Mouse (Mus musculus) megakaryocyte progenitor cell, adult 5-6 weeks (primary cell): ENCODE data around the gene Pnmal2. TPM values are rescaled to one million over a fixed set of nuclear protein-coding genes. Genes with fewer than 3 reads are reported as not detected.

Experiments
- ATAC-seq: replicated peaks from 2 replicates; pipeline ENCODE4 v1.8.0; 2016; ENCODE audit warnings: mild to moderate bottlenecking, moderate TSS enrichment, inconsistent platforms; ENCODE audit not compliant: poor library complexity
- total RNA-seq, 2 experiments: library from RNA; stranded (forward) in 1 of 2; stranded (reverse) in 1 of 2; fragments of 157-497, 149-512 nt in 1 of 2; fragments of 200-1000 nt in 1 of 2; gene quantifications; 2 replicates each; pipeline versions ENCODE4 v1.2.3 to v1.2.4; 2015 to 2017

Gene Pnmal2
- total RNA-seq, 2 experiments from 2014 or later, result not detected

DNA sequence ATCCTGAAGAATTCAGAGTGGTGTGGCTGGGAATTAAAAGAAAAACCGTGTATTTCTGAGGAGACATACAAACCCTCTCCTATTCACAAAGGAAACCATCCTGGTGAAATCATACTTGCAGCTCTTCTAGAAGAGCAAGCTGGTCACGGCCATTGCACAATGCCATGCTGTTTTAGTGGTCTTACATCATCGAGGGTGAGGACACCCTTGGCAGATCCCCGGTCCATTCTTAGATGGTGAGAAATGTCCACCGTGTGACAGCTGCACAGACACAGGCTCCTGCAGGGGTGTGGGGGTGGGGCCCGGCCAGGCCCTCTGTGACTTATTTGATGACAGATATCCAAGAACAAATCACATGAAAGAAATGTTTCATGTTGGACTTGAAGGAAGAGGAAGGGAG, 29.5 kb downstream of the Pnmal2 start:
- ATAC-seq, result peak; percentile 97

- ATAC-seq, result no peak
These were observed 31.8 kb downstream of the Pnmal2 start for GRCm38 (mm10) chr7:16976298-16976697.

DNA sequence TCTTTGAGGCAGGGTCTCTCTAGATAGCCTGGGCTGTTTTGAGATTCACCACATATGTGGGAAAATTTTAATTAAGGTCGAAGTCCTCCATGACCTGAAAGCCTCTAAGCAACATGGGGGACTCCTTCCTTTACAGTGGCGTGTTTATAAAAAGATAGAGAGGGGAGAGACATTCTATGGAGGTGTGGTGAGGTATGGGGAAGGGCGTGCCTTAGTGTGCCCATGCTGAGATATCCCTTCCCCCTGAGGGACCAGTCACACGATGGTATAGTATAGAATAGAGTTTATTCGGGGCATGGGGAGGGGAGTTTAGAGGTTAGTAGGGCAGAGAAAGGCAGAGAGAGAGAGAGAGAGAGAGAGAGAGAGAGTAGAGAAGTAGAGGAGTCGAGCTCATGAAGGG, 33.7 kb downstream of the Pnmal2 start:
- no peak for ATAC-seq

DNA sequence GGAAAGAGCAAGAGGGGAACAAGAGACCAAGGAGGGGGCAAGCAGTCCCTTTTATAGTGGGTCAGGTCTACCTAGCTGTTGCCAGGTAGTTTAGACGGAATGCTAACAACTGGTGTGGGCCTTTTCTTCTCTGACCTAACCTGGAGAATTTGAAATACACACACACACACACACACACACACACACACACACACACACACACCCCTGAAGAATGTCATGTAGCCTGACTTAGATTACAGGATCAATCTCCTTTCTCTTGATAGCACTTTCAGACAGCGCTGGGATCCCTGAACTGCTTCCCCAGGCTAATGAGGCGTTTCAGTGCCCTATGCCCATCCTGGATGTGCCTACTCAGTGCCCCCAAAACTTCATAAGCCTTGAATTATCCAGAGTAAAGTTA, 34.1 kb downstream of the Pnmal2 start:
- ATAC-seq, result no peak

- peak; percentile 63 for ATAC-seq
These were observed 35.9 kb downstream of the Pnmal2 start for GRCm38 (mm10) chr7:16980348-16980747.

DNA sequence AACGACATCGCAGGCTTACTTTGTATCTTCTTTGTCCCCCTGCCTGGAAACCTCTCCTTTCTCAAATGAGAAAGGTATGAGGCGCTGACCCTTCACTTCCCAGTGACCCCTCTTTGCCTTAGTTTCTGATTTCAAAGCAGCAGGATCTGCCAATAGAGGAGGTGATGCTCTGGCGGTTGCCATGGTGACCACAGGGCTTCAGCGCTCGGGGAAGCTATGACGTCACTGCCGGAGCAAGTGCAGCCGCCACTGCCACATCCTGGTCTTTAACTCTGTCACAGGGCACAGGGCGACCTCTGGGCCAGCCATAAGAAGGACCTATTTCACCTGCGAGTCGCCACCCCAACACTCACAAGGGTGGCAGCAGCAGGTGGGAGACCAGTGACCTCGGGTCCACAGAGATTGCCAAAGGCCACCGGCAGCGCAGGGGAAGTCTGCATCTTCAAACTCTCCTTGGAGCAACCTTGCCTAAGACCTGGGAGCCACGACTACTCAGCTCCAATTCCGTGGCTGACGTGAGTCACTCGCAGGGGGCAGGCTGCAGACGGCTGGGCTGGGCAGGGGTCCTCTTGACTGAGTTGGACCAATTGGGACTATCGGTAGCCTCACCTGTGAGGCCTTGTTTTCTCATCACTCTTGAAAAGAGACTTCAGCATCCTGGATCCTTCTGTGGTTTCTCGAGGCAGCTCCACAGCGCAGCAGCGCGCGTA, 38.5 kb downstream of the Pnmal2 start, which contains the start of gene Gm42372:
Gm42372 (plus strand) TSS at position 228 of the 710 bp plus-strand sequence.
- peak; percentile 64 for ATAC-seq

GRCm38 (mm10) chr7:16987541-16988149, 43.2 kb downstream of the Pnmal2 start:
- no peak for ATAC-seq

DNA sequence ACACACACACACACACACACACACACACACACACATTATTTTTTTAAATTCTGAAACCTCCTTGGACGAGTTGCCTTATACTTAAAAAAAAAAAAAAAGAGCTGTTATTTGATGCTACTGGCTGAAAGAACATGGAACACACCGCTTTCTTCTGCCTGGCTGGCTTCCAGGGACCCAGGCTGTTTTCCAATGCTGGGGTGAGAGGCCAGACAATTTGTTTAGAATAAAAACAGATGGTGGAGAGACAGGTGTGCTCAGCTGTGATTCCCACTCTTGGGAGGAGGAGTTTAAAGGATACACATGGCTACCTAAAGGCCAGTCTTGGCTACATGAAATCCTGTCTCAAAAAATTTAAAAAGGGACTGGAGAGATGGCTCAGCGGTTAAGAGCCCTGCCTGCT, 43.9 kb downstream of the Pnmal2 start:
- no peak for ATAC-seq

DNA sequence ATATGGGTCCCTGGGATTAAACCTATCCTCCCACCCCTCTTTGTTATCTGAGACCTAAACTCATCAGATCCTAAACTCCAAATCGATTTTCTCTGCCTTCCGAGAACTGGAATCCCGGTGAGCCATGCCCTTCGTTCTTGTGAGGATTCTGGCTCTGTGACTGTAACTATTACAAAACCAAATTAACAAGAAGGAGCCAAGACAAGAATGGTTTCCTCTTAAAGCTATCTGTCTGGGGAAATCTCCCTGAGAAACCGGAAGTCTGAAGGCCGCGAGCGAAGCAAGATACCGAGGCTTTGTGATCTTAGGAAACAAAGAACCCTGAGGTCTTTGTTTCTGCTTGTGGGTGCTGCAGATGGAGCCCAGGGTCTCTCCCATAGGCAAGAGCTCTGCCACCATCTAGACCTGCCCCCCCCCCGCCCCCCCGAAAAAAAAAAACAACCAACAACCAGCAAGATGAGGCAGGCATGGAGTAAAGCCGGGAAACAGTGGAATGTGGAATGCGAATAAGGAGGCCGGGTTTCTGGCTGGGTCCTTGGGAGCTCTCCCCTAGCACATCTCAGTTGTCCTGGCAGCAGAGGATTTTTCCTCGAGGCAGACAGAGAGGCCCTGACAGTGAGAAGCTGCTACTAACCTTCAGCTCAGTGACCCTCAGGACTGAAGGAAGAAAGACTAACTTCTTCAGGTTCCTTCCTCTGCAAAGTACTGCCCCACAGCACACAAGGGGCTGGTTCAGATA, 45.7 kb downstream of the Pnmal2 start:
- peak; percentile 47 for ATAC-seq

DNA sequence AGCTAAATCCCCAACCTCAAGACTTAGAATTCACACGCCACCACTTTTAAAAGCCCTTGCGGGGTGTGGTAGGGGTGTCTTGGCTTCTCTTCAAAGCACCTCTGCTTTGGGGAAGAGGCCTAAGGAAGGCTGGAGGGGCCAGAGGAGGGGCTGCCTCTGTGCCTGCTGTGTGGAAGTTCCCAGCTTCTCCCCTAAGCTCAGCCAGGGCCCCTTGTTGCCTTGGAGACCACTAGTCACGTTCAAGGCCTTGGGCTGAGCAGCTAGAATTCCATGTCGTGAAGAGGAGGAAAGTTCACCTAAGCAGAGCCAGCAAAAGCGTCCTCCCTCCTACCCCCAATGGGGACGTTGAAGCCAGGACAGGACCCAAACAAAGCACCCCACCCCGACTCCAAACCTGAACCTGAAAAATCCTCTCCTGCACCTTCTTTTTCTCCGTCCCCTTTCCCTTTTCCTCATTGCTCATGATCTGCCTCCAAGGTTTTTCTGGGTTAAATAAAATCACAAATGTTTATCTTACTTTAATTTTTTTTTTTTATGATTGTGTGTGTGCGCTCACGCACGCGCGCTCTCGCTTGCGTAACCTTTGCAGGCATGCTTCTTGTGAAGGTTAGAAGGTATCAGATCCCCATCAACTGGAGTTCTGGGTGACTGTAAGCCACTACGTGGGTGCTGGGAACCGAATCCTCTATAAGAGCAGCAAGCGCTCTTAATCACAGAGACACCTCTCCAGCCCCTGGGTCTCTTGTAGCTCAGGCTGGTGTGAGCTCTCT, 47.4 kb downstream of the Pnmal2 start:
- ATAC-seq, result peak; percentile 23; the same call in 1 of the 2 replicates

- no peak for ATAC-seq
These were observed 47.9 kb downstream of the Pnmal2 start, which contains the start of gene Ccdc8 for GRCm38 (mm10) chr7:16992451-16992807. Gene Ccdc8, plus strand, starts transcription at chr7:16992708.

- ATAC-seq, result peak; percentile 84
These were observed 49.3 kb downstream of the Pnmal2 start for GRCm38 (mm10) chr7:16993651-16994399.

DNA sequence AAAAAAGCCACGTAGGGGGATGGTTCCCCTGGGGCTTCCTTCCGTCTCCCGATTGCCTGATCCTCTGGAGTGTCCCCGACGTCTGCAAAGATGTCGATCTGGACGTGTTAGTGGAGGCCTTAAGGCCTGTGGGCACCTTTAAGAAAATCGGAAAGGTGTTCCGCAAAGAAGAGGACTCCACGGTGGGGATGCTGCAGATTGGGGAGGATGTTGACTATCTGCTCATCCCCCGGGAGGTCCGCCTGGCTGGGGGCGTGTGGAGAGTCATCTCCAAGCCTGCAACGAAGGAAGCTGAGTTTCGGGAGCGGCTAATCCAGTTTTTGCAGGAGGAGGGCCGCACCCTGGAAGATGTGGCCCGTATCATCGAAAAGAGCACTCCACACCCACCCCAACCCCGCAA, 49.9 kb downstream of the Pnmal2 start:
- ATAC-seq, result no peak

- ATAC-seq, result no peak
These were observed 50.9 kb downstream of the Pnmal2 start for GRCm38 (mm10) chr7:16995345-16995744.

Other genes starting within 250 kb of the Pnmal2 start
- gene Ceacam9, start 222.8 kb upstream of the Pnmal2 start, total RNA-seq (2015), result not detected in 2 replicates
- not detected in 2 replicates for gene Ceacam9, start 222.8 kb upstream of the Pnmal2 start, total RNA-seq (2017)
- gene Ap2s1, start 206.3 kb upstream of the Pnmal2 start, total RNA-seq (2015), result 162 and 164 TPM in 2 replicates
- 73.9 and 88.7 TPM in 2 replicates for gene Ap2s1, start 206.3 kb upstream of the Pnmal2 start, total RNA-seq (2017)
- gene Slc1a5, start 163.3 kb upstream of the Pnmal2 start, total RNA-seq (2015), result 73.2 and 79.5 TPM in 2 replicates
- gene Slc1a5, start 163.3 kb upstream of the Pnmal2 start, total RNA-seq (2017), result 39.1 and 48.3 TPM in 2 replicates
- 28.2 and 39.0 TPM in 2 replicates for gene Strn4, start 128.8 kb upstream of the Pnmal2 start, total RNA-seq (2015)
- 40.0 and 43.5 TPM in 2 replicates for gene Strn4, start 128.8 kb upstream of the Pnmal2 start, total RNA-seq (2017)
- gene Fkrp, start 128.0 kb upstream of the Pnmal2 start, total RNA-seq (2015), result 11.5 and 13.1 TPM in 2 replicates
- gene Fkrp, start 128.0 kb upstream of the Pnmal2 start, total RNA-seq (2017), result 9.8 and 14.3 TPM in 2 replicates
- gene Prkd2, start 101.8 kb upstream of the Pnmal2 start, total RNA-seq (2015), result 6.2 and 8.8 TPM in 2 replicates
- gene Prkd2, start 101.8 kb upstream of the Pnmal2 start, total RNA-seq (2017), result 6.0 and 8.8 TPM in 2 replicates
- gene Dact3, start 69.4 kb upstream of the Pnmal2 start, total RNA-seq (2015), result not detected in 2 replicates
- gene Dact3, start 69.4 kb upstream of the Pnmal2 start, total RNA-seq (2017), result 0.04 and 0.17 TPM in 2 replicates
- gene Gng8, start 52.9 kb upstream of the Pnmal2 start, total RNA-seq (2015), result not detected in 2 replicates
- gene Gng8, start 52.9 kb upstream of the Pnmal2 start, total RNA-seq (2017), result not detected in 2 replicates
- 2.1 and 2.6 TPM in 2 replicates for gene Ptgir, start 38.2 kb upstream of the Pnmal2 start, total RNA-seq (2015)
- gene Ptgir, start 38.2 kb upstream of the Pnmal2 start, total RNA-seq (2017), result 1.8 and 4.0 TPM in 2 replicates
- gene Calm3, start 20.6 kb upstream of the Pnmal2 start, total RNA-seq (2015), result 125 and 150 TPM in 2 replicates
- 419 and 440 TPM in 2 replicates for gene Calm3, start 20.6 kb upstream of the Pnmal2 start, total RNA-seq (2017)
- not detected in 2 replicates for gene Pnmal1, start 15.0 kb downstream of the Pnmal2 start, total RNA-seq (2015)
- not detected in 2 replicates for gene Pnmal1, start 15.0 kb downstream of the Pnmal2 start, total RNA-seq (2017)
- 0.67 TPM in 1 of 2 replicates, not detected in the other for gene Gm42372, start 38.4 kb downstream of the Pnmal2 start, total RNA-seq (2015)
- 0.20 TPM in 1 of 2 replicates, not detected in the other for gene Gm42372, start 38.4 kb downstream of the Pnmal2 start, total RNA-seq (2017)
- gene Ccdc8, start 48.0 kb downstream of the Pnmal2 start, total RNA-seq (2015), result 1.1 and 1.3 TPM in 2 replicates
- gene Ccdc8, start 48.0 kb downstream of the Pnmal2 start, total RNA-seq (2017), result 3.8 and 6.0 TPM in 2 replicates
- gene Ppp5c, start 83.2 kb downstream of the Pnmal2 start, total RNA-seq (2015), result 74.8 and 80.5 TPM in 2 replicates
- gene Ppp5c, start 83.2 kb downstream of the Pnmal2 start, total RNA-seq (2017), result 68.3 and 78.9 TPM in 2 replicates
- 1.6 and 2.1 TPM in 2 replicates for gene Hif3a, start 117.7 kb downstream of the Pnmal2 start, total RNA-seq (2015)
- gene Hif3a, start 117.7 kb downstream of the Pnmal2 start, total RNA-seq (2017), result 0.21 and 0.78 TPM in 2 replicates
- gene Psg16, start 129.4 kb downstream of the Pnmal2 start, total RNA-seq (2015), result 0.02 TPM in 1 of 2 replicates, not detected in the other
- gene Psg16, start 129.4 kb downstream of the Pnmal2 start, total RNA-seq (2017), result 0.25 TPM in 1 of 2 replicates, not detected in the other
- not detected in 2 replicates for gene Ceacam3, start 205.6 kb downstream of the Pnmal2 start, total RNA-seq (2015)
- not detected in 2 replicates for gene Ceacam3, start 205.6 kb downstream of the Pnmal2 start, total RNA-seq (2017)